Mouse (Mus musculus) central nervous system, embryonic 11.5 days (tissue): ENCODE measurements around the gene H60c. TPM values are rescaled to one million over a fixed set of nuclear protein-coding genes. Genes with fewer than 3 reads are reported as not detected.

ENCODE experiments used
- polyA plus RNA-seq: library from polyadenylated mRNA; depleted of rRNA; stranded (reverse); fragments of >200 nt; gene quantifications from 2 replicates; pipeline ENCODE4 v1.2.3, GENCODE M21; 2012; rRNA removed

H60c gene
- polyA plus RNA-seq = not detected in 2 replicates

GRCm38 (mm10) chr10:3267671-3268070 is at the start of gene H60c:
Gene H60c, minus strand, starts transcription at chr10:3267771.

Other genes starting within 250 kb of the H60c start
- 2.0 and 5.3 TPM in 2 replicates for gene Ppp1r14c, start 98.3 kb upstream of the H60c start, polyA plus RNA-seq